Mouse (Mus musculus) R1 (cell line): ENCODE results near the gene Defa30.
A peak's percentile ranks its signal among the peaks of the same experiment; 100 is the strongest.
"Not testable (repeated sequence)": the region's sequence is repeated elsewhere in the genome, so short reads cannot be mapped to it uniquely, and the experiment has no call there.

Source experiments
- DNase-seq: peaks from one replicate; pipeline ENCODE4 v3.0.0-alpha.2; 2018; ENCODE audit warnings: low read depth, low spot score

The Defa30 gene

DNA sequence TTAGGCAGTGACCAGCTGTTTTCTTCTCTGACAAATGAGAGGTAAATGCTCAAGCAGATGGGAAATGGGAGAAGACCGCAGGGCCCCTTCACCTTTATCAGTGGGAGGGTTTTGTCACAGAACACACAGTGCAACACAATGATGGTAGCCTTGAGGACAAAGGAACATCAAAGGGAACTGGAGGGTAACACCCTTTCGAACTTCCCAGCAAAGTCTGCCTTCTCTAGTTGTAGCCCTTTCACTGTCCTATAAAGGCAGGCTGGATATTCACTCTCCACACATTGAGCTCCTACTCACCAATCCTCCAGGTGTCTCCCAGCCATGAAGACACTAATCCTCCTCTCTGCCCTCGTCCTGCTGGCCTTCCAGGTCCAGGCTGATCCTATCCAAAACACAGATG, at the start of gene Defa30:
Gene Defa30 (plus strand): TSS at position 301 of the 400 bp plus-strand sequence.
- DNase-seq: not testable (repeated sequence)

DNA sequence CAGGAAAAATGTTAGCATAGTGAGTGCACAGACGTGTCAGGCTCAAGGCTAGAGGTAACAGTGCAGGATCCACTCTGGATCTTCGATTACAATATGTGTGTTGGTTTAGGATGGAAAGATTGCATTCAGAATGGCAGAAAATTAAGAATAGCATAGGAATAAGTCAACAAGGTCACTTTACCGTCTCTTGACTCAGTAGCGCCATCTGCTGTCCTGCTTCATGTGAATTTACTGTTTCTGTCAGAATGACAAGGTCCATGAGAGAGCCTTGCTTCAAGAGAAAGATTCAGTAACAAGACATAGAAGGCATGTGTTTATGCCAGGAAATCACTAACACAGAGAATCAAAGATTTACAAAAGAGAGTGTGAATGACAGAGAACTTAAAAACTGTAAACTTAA, 41.3 kb upstream of the Defa30 start:
- peak; percentile 81 for DNase-seq

DNA sequence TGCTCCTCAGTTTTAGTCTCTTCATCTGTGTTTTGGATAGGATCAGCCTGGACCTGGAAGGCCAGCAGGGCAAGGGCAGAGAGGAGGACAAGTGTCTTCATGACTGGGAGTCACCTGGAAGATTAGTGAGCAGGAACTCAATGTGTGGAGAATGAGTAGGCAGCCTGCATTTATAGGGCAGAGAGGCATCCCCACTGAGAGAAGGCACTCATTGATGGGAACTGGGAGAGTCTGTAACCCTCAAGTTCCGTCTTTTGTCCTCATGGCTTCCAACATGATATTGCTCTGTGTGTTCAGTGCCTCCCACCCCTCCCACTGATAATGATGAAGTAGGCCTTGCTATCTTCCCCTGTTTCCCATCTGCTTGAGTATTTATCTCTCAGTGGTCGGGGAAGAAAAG, 38.5 kb upstream of the Defa30 start, which contains the start of gene Gm14851:
Gene Gm14851 (minus strand): TSS at position 101 of the 400 bp plus-strand sequence.
- DNase-seq: not testable (repeated sequence)

DNA sequence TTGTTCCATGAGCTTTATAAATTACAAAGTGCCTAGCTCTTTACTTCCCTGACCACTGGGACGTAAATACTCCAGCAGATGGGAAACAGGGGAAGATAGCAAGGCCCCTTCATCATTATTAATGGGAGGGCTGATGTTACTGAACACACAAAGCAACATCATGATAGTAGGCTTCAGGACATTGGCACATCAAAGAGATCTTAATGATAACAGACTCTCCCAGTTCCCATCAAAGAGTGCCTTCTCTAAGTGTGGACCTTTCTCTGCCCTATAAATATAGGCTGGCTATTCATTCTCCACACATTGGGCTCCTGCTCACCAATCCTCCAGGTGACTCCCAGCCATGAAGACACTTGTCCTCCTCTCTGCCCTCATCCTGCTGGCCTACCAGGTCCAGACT, 27.5 kb downstream of the Defa30 start, which contains the start of gene Defa22:
Gene Defa22 (plus strand): TSS at position 301 of the 400 bp plus-strand sequence.
- not testable (repeated sequence) for DNase-seq
